Mouse (Mus musculus) brain, embryonic 14.5 days (tissue): ENCODE data around the gene Aig1.

Experiments used
- CTCF ChIP-seq: fragments of 200-500 bp; IDR thresholded peaks from 2 replicates; pipeline ENCODE4 v1.5.1; 2012; ENCODE audit warnings: inconsistent platforms, mild to moderate bottlenecking, moderate library complexity, borderline replicate concordance; ENCODE audit not compliant: insufficient read depth, insufficient read length; ENCODE audit errors: extremely low read depth
- POLR2A ChIP-seq: fragments of 200-500 bp; IDR thresholded peaks from 2 replicates; pipeline ENCODE4 v1.6.1; 2012; ENCODE audit warnings: mild to moderate bottlenecking, inconsistent platforms, borderline replicate concordance; ENCODE audit not compliant: poor library complexity, insufficient read depth, insufficient read length, severe bottlenecking; ENCODE audit errors: extremely low read depth

- no peak for TF ChIP-seq POLR2A
- TF ChIP-seq CTCF: no peak
Measured at GRCm38 (mm10) chr10:13915211-13915610, 46.4 kb upstream of the Aig1 start.
